10 mouse cellular contexts compared by ENCODE assay signal in the genomic region with DNA sequence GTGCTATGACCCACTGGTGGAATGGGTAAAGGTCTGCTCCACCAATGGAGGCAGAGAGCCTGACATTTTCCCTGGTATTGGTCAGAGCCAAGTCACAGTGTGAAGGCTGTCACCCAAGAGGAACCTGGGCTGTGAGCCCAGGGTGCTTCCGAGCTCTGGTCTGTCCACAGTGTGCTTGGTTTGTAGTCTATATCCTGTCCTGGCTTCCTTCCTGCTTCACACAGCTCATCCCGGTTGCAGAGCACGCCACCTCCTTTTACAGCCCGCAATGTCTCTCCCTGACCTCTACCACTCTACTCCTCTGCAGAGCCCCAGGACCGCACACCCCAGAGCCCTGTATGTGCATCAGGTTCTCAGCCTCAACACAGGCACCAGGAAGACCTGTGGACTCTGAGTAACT.
DNase-seq lines count a peak whose midpoint lies in the region; ATAC-seq and TF ChIP-seq lines count a peak whose summit lies in the region.
"Had no signal": no experiment of that assay in that cellular context is flagged by ENCODE, and none has a peak within 500 bp of the region (broad histone marks: within the 10 kb centered on the region; RNA-seq: fewer than 3 reads in every experiment).

No protein-coding gene starts in this region.

- TF ChIP-seq CTCF in liver, embryonic 14.5 days (IDR thresholded peaks at IDR 0.05; ENCODE audit: low read depth), result no peak

- WGBS in liver, embryonic 14.5 days (ENCODE audit: insufficient replicate concordance), result 58% methylated on average over 5 of the region's 5 CpGs
- WGBS in liver, embryonic 11.5 days, result 61% methylated on average over 5 of the region's 5 CpGs
- WGBS in kidney, embryonic 16.5 days, result 69% methylated on average over 5 of the region's 5 CpGs
- WGBS in embryonic facial prominence, embryonic 10.5 days, result 93% methylated on average over 5 of the region's 5 CpGs

- no peaks in the 10 kb centered on the region for H3K36me3 ChIP-seq in liver, embryonic 14.5 days (replicated peaks; ENCODE audit: control insufficient read depth, insufficient read depth, low read depth)
- no peaks in the 10 kb centered on the region for H3K36me3 ChIP-seq in liver, embryonic 11.5 days (ENCODE audit: control insufficient read depth, insufficient read depth, low read length)
- no peaks in the 10 kb centered on the region for H3K36me3 ChIP-seq in kidney, embryonic 16.5 days (ENCODE audit: insufficient read depth, low read length)
- no peaks in the 10 kb centered on the region for H3K36me3 ChIP-seq in embryonic facial prominence, embryonic 10.5 days (replicated peaks)

- H3K4me2 ChIP-seq in liver, embryonic 14.5 days (ENCODE audit: low read depth), result no peak overlapping the region
- no peak overlapping the region for H3K4me2 ChIP-seq in liver, embryonic 11.5 days
- no peak overlapping the region for H3K4me2 ChIP-seq in kidney, embryonic 16.5 days (replicated peaks; ENCODE audit: low read depth, low read length)

- no peak for DNase-seq in liver, embryonic 14.5 days (ENCODE audit: low read depth in 3 of 3, low spot score in 3 of 3)
- no peak for DNase-seq in liver, embryonic 11.5 days (ENCODE audit: low spot score)
- DNase-seq in gastrocnemius, postnatal 25 days, result peak; percentile 68
- DNase-seq in left cerebral cortex, adult 18-20 months (ENCODE audit: low spot score in 2 of 2), result no peak
- DNase-seq in left cerebral cortex, adult 9 months (ENCODE audit: low spot score in 2 of 2), result no peak
- no peak for DNase-seq in embryonic facial prominence, embryonic 10.5 days (ENCODE audit: low spot score)

- H3K9me3 ChIP-seq in liver, embryonic 14.5 days (ENCODE audit: control insufficient read depth, low read length), result no peaks in the 10 kb centered on the region
- no peaks in the 10 kb centered on the region for H3K9me3 ChIP-seq in liver, embryonic 11.5 days (ENCODE audit: control insufficient read depth, low read length)
- no peaks in the 10 kb centered on the region for H3K9me3 ChIP-seq in kidney, embryonic 16.5 days (ENCODE audit: low read length)
- no peaks in the 10 kb centered on the region for H3K9me3 ChIP-seq in embryonic facial prominence, embryonic 10.5 days
- H3K9me3 ChIP-seq: G1E had no signal

- H3K27me3 ChIP-seq in liver, embryonic 14.5 days (ENCODE audit: control insufficient read depth, insufficient read depth, low read length), result no peaks in the 10 kb centered on the region
- no peaks in the 10 kb centered on the region for H3K27me3 ChIP-seq in liver, embryonic 11.5 days (replicated peaks; ENCODE audit: control insufficient read depth, insufficient read depth, low read length)
- no peaks in the 10 kb centered on the region for H3K27me3 ChIP-seq in kidney, embryonic 16.5 days (ENCODE audit: insufficient read depth, low read length)
- no peaks in the 10 kb centered on the region for H3K27me3 ChIP-seq in embryonic facial prominence, embryonic 10.5 days (replicated peaks; ENCODE audit: low read depth, poor library complexity, severe bottlenecking)

- no peak overlapping the region for H3K4me3 ChIP-seq in liver, embryonic 14.5 days (ENCODE audit: insufficient read depth in 1 of 2, low read depth in 2 of 2, low read length in 2 of 2)
- H3K4me3 ChIP-seq in liver, embryonic 11.5 days (ENCODE audit: low read depth, low read length), result no peak overlapping the region
- H3K4me3 ChIP-seq in kidney, embryonic 16.5 days (ENCODE audit: low read length), result no peak overlapping the region
- H3K4me3 ChIP-seq in embryonic facial prominence, embryonic 10.5 days, result no peak overlapping the region

- H3K9ac ChIP-seq in liver, embryonic 14.5 days (replicated peaks), result no peak overlapping the region
- H3K9ac ChIP-seq in liver, embryonic 11.5 days (ENCODE audit: low read depth, low read length), result no peak overlapping the region
- H3K9ac ChIP-seq in kidney, embryonic 16.5 days (replicated peaks; ENCODE audit: low read length), result no peak overlapping the region

- peaks cover 0 to 7% of the 10 kb centered on the region in 2 experiments; a peak in 1 of 4 replicates for H3K4me1 ChIP-seq in liver, embryonic 14.5 days (replicated peaks; ENCODE audit: control insufficient read depth in 2 of 2, insufficient read depth in 2 of 2, low read length in 1 of 2)
- no peaks in the 10 kb centered on the region for H3K4me1 ChIP-seq in liver, embryonic 11.5 days (replicated peaks; ENCODE audit: control insufficient read depth, insufficient read depth, low read length)
- H3K4me1 ChIP-seq in kidney, embryonic 16.5 days (ENCODE audit: insufficient read depth, low read length), result peaks cover 4% of the 10 kb centered on the region; the same call in 1 of the 2 replicates
- no peaks in the 10 kb centered on the region for H3K4me1 ChIP-seq in embryonic facial prominence, embryonic 10.5 days

- H3K27ac ChIP-seq in liver, embryonic 14.5 days, result no peak overlapping the region
- H3K27ac ChIP-seq in liver, embryonic 11.5 days (ENCODE audit: low read depth, low read length), result no peak overlapping the region
- no peak overlapping the region for H3K27ac ChIP-seq in kidney, embryonic 16.5 days (ENCODE audit: low read length)
- H3K27ac ChIP-seq in embryonic facial prominence, embryonic 10.5 days (replicated peaks), result no peak overlapping the region

- ATAC-seq in liver, embryonic 14.5 days (ENCODE audit: insufficient read depth), result peak; percentile 35; the same call in 1 of the 2 replicates
- ATAC-seq in liver, embryonic 11.5 days (replicated peaks; ENCODE audit: low FRiP score), result no peak
- peak; percentile 61; the same call in 1 of the 2 replicates for ATAC-seq in kidney, embryonic 16.5 days (ENCODE audit: low FRiP score, low TSS enrichment)
- ATAC-seq in monocyte, adult 5-6 weeks (replicated peaks; ENCODE audit: insufficient number of reproducible peaks, low FRiP score, low TSS enrichment, poor library complexity, severe bottlenecking), result 0 out of 2 replicates have a peak, but pooled peaks have one; percentile 27
- ATAC-seq: forebrain, embryonic 16.5 days had no signal

- TF ChIP-seq EP300 in liver, embryonic 14.5 days (IDR thresholded peaks at IDR 0.05; ENCODE audit: low read depth), result no peak
